Mouse (Mus musculus): ENCODE measurements at regions not wholly inside any gene's neighbourhood (a gene's known extent, or its start where the extent isn't known, plus 50 kb on each side); places are given as distances from the start of the nearest gene placed in this dataset.

- Histone ChIP-seq H3K9me3 (ENCODE audit: low read length) (no peaks in the 10 kb centered on the region), H3K4me1 (ENCODE audit: insufficient read depth, low read depth, low read length) (no peaks in the 10 kb centered on the region), H3K4me3 (ENCODE audit: low read depth, low read length) (no peak overlapping the region; the same call in 1 of the 2 replicates), H3K4me2 (replicated peaks; ENCODE audit: low read depth, low read length) (peak overlapping the region; percentile 42; the same call in 1 of the 2 replicates), H3K27ac (ENCODE audit: low read length) (no peak overlapping the region), H3K9ac (replicated peaks; ENCODE audit: low read depth) (no peak overlapping the region), H3K36me3 (ENCODE audit: insufficient read depth, low read length) (no peaks in the 10 kb centered on the region), H3K27me3 (replicated peaks; ENCODE audit: insufficient read depth, low read length) (no peaks in the 10 kb centered on the region)
- no peak for DNase-seq (ENCODE audit: low spot score)
- WGBS, result 49% methylated on average over 16 of the region's 16 CpGs
- TF ChIP-seq EP300 (IDR thresholded peaks at IDR 0.05) (no peak), CTCF (IDR thresholded peaks at IDR 0.05) (no peak)
- ATAC-seq, result 0 out of 2 replicates have a peak, but pooled peaks have one; percentile 23
Measured at GRCm38 (mm10) chr2:17932426-17932931, 64.3 kb downstream of the H2al2a start.

- ATAC-seq (no peak), DNase-seq (ENCODE audit: low spot score) (no peak)
- H3K27me3 ChIP-seq (replicated peaks; ENCODE audit: insufficient read depth, low read length), result no peaks in the 10 kb centered on the region
- H3K9ac ChIP-seq (replicated peaks; ENCODE audit: low read depth), result no peak overlapping the region
- no peak overlapping the region for H3K4me3 ChIP-seq (ENCODE audit: low read depth, low read length)
- H3K9me3 ChIP-seq (ENCODE audit: low read length), result no peaks in the 10 kb centered on the region
- WGBS, result 67% methylated on average over 5 of the region's 5 CpGs
- no peak overlapping the region for H3K27ac ChIP-seq (ENCODE audit: low read length)
- H3K36me3 ChIP-seq (ENCODE audit: insufficient read depth, low read length), result no peaks in the 10 kb centered on the region
- TF ChIP-seq CTCF (IDR thresholded peaks at IDR 0.05) (no peak), EP300 (IDR thresholded peaks at IDR 0.05) (no peak)
- H3K4me2 ChIP-seq (replicated peaks; ENCODE audit: low read depth, low read length), result no peak overlapping the region
- no peaks in the 10 kb centered on the region for H3K4me1 ChIP-seq (ENCODE audit: insufficient read depth, low read depth, low read length)
Measured at GRCm38 (mm10) chr2:17931881-17932280, 64.9 kb downstream of the H2al2a start.

- no peak for DNase-seq (ENCODE audit: low spot score)
- 70% methylated on average over 1 of the region's 1 CpGs for WGBS
Measured at GRCm38 (mm10) chr2:17918861-17919648, 77.7 kb downstream of the H2al2a start.

GRCm38 (mm10) chr2:17917238-17917946 lies 79.4 kb downstream of the H2al2a start:
- Histone ChIP-seq H3K36me3 (ENCODE audit: insufficient read depth, low read length) (no peaks in the 10 kb centered on the region), H3K27ac (ENCODE audit: low read length) (no peak overlapping the region), H3K9ac (replicated peaks; ENCODE audit: low read depth) (no peak overlapping the region), H3K9me3 (ENCODE audit: low read length) (no peaks in the 10 kb centered on the region), H3K4me2 (replicated peaks; ENCODE audit: low read depth, low read length) (no peak overlapping the region), H3K27me3 (replicated peaks; ENCODE audit: insufficient read depth, low read length) (no peaks in the 10 kb centered on the region), H3K4me3 (ENCODE audit: low read depth, low read length) (no peak overlapping the region), H3K4me1 (ENCODE audit: insufficient read depth, low read depth, low read length) (no peaks in the 10 kb centered on the region)
- ATAC-seq (no peak), DNase-seq (ENCODE audit: low spot score) (no peak)
- no peak for TF ChIP-seq CTCF (IDR thresholded peaks at IDR 0.05)
- TF ChIP-seq EP300 (IDR thresholded peaks at IDR 0.05), result no peak
- 24% methylated on average over 8 of the region's 8 CpGs for WGBS

More at GRCm38 (mm10) chr2:17918861-17919648, 77.7 kb downstream of the H2al2a start:
- H3K4me2 ChIP-seq (replicated peaks; ENCODE audit: low read depth, low read length), result no peak overlapping the region
- H3K9ac ChIP-seq (replicated peaks; ENCODE audit: low read depth), result no peak overlapping the region
- ATAC-seq, result no peak
- H3K9me3 ChIP-seq (ENCODE audit: low read length), result no peaks in the 10 kb centered on the region
- H3K27ac ChIP-seq (ENCODE audit: low read length), result no peak overlapping the region
- H3K4me1 ChIP-seq (ENCODE audit: insufficient read depth, low read depth, low read length), result no peaks in the 10 kb centered on the region
- H3K36me3 ChIP-seq (ENCODE audit: insufficient read depth, low read length), result no peaks in the 10 kb centered on the region
- H3K27me3 ChIP-seq (replicated peaks; ENCODE audit: insufficient read depth, low read length), result no peaks in the 10 kb centered on the region
- no peak overlapping the region for H3K4me3 ChIP-seq (ENCODE audit: low read depth, low read length)
- TF ChIP-seq EP300 (IDR thresholded peaks at IDR 0.05) (no peak), CTCF (IDR thresholded peaks at IDR 0.05) (no peak)

GRCm38 (mm10) chr2:17902616-17903015 lies 94.1 kb downstream of the H2al2a start:
- Histone ChIP-seq H3K4me1 (ENCODE audit: insufficient read depth, low read depth, low read length) (no peaks in the 10 kb centered on the region), H3K9ac (replicated peaks; ENCODE audit: low read depth) (no peak overlapping the region), H3K4me3 (ENCODE audit: low read depth, low read length) (no peak overlapping the region), H3K4me2 (replicated peaks; ENCODE audit: low read depth, low read length) (no peak overlapping the region), H3K9me3 (ENCODE audit: low read length) (no peaks in the 10 kb centered on the region), H3K27me3 (replicated peaks; ENCODE audit: insufficient read depth, low read length) (no peaks in the 10 kb centered on the region), H3K36me3 (ENCODE audit: insufficient read depth, low read length) (no peaks in the 10 kb centered on the region), H3K27ac (ENCODE audit: low read length) (no peak overlapping the region)
- TF ChIP-seq CTCF (IDR thresholded peaks at IDR 0.05), result no peak
- 82% methylated on average over 1 of the region's 1 CpGs for WGBS
- DNase-seq (ENCODE audit: low spot score) (no peak), ATAC-seq (no peak)

GRCm38 (mm10) chr2:17900202-17900601 lies 96.6 kb downstream of the H2al2a start:
- H3K36me3 ChIP-seq (ENCODE audit: insufficient read depth, low read length), result no peaks in the 10 kb centered on the region
- no peaks in the 10 kb centered on the region for H3K4me1 ChIP-seq (ENCODE audit: insufficient read depth, low read depth, low read length)
- ATAC-seq, result no peak
- no peaks in the 10 kb centered on the region for H3K27me3 ChIP-seq (replicated peaks; ENCODE audit: insufficient read depth, low read length)
- no peak overlapping the region for H3K27ac ChIP-seq (ENCODE audit: low read length)
- H3K9me3 ChIP-seq (ENCODE audit: low read length), result no peaks in the 10 kb centered on the region
- TF ChIP-seq CTCF (IDR thresholded peaks at IDR 0.05) (no peak), EP300 (IDR thresholded peaks at IDR 0.05) (no peak)
- WGBS, result 51% methylated on average over 8 of the region's 8 CpGs
- no peak for DNase-seq (ENCODE audit: low spot score)
- H3K4me3 ChIP-seq (ENCODE audit: low read depth, low read length), result no peak overlapping the region
- no peak overlapping the region for H3K4me2 ChIP-seq (replicated peaks; ENCODE audit: low read depth, low read length)
- no peak overlapping the region for H3K9ac ChIP-seq (replicated peaks; ENCODE audit: low read depth)

Measured in lung, postnatal 0 days (tissue).